Mouse (Mus musculus): ENCODE data around the gene Noxo1.

DNA sequence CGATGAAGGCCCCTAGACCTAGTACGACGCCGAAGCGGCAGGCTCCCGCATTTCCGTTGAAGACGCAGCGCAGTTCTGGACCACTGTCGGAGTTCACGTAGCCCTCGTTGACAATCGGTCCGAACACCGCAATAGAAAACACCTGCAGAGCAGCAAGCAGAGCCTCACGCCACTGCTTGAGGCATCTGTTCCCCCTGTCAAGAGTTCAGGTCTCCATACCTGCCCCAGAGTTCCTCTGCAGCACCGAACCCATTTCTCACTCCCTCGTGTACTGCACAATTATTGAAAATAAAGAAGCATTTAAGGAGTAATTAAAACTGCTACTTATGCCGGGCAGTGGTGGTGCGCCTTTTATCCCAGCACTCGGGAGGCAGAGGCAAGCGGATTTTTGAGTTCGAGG is 8.4 kb upstream of the Noxo1 start:
- TF ChIP-seq CTCF (IDR thresholded peaks at IDR 0.05; ENCODE audit: borderline replicate concordance, insufficient read depth, low read depth, low read length) (no peak), POLR2A (IDR thresholded peaks at IDR 0.05; ENCODE audit: borderline replicate concordance, insufficient read depth, low read length) (no peak)
